Mouse (Mus musculus) left cerebral cortex, postnatal 14 days (tissue): ENCODE data around the gene Mark4. TPM values are rescaled to one million over a fixed set of nuclear protein-coding genes. Genes with fewer than 3 reads are reported as not detected.

Experiments used
- microRNA-seq, 2 experiments: library from miRNA; unstranded; fragments of <30 nt; microRNA quantifications; one replicate each; pipeline ENCODE4 v1.2.0; 2022
- total RNA-seq, 2 experiments: library from RNA; stranded (reverse); gene quantifications; 2 replicates each; pipeline ENCODE4 v1.2.3; 2021

Gene Mark4
- total RNA-seq, 2 experiments from 2014 or later = 89.9 to 96.7 TPM

Small RNAs within 50 kb of the gene (microRNA-seq; reads per million reads assigned to microRNA genes)
- gene Mir343 = 0 reads per million in 2 experiments

Other genes starting within 250 kb of the Mark4 start
- gene Gpr4, start 246.3 kb downstream of the Mark4 start, total RNA-seq = 1 to 10 TPM; 5.2 to 5.5 TPM
- gene Opa3, start 230.5 kb downstream of the Mark4 start, total RNA-seq = 10 to 100 TPM; 40.0 to 43.9 TPM
- gene Vasp, start 187.0 kb downstream of the Mark4 start, total RNA-seq = 10 to 100 TPM; 18.4 to 21.1 TPM
- under 1 TPM in 1 of 2 experiments, not detected in 1; 0.40 TPM for gene Ppm1n, start 178.8 kb downstream of the Mark4 start, total RNA-seq
- 100 to 1,000 TPM; 115 to 123 TPM for gene Rtn2, start 176.2 kb downstream of the Mark4 start, total RNA-seq
- 10 to 100 TPM in 1 of 2 experiments, 1 to 10 TPM in 1; 7.6 to 10.7 TPM for gene Fosb, start 148.8 kb downstream of the Mark4 start, total RNA-seq
- 10 to 100 TPM; 42.7 to 44.0 TPM for gene Ercc1, start 114.0 kb downstream of the Mark4 start, total RNA-seq
- 10 to 100 TPM; 20.6 to 20.9 TPM for gene Cd3eap, start 99.3 kb downstream of the Mark4 start, total RNA-seq
- 1 to 10 TPM; 6.0 to 6.7 TPM for gene Ppp1r13l, start 99.1 kb downstream of the Mark4 start, total RNA-seq
- gene Ercc2, start 76.8 kb downstream of the Mark4 start, total RNA-seq = 10 to 100 TPM; 32.7 to 35.5 TPM
- gene Klc3, start 54.7 kb downstream of the Mark4 start, total RNA-seq = 1 to 10 TPM in 1 of 2 experiments, under 1 TPM in 1; 0.75 to 2.2 TPM
- gene Ckm, start 54.0 kb downstream of the Mark4 start, total RNA-seq = under 1 TPM; 0.36 to 0.86 TPM
- gene Exoc3l2, start 4.5 kb upstream of the Mark4 start, total RNA-seq = under 1 TPM; 0.37 to 0.80 TPM
- 1 to 10 TPM; 7.1 to 7.2 TPM for gene Bloc1s3, start 49.5 kb upstream of the Mark4 start, total RNA-seq
- gene Trappc6a, start 49.6 kb upstream of the Mark4 start, total RNA-seq = 10 to 100 TPM; 17.7 to 18.1 TPM
- gene Nkpd1, start 59.0 kb upstream of the Mark4 start, total RNA-seq = 1 to 10 TPM in 1 of 2 experiments, under 1 TPM in 1; 0.68 to 1.1 TPM
- gene Ppp1r37, start 104.3 kb upstream of the Mark4 start, total RNA-seq = 10 to 100 TPM; 87.9 to 98.8 TPM
- gene Zfp296, start 118.5 kb upstream of the Mark4 start, total RNA-seq = under 1 TPM; 0.51 to 0.68 TPM
- gene Gemin7, start 118.8 kb upstream of the Mark4 start, total RNA-seq = 10 to 100 TPM; 43.8 to 46.0 TPM
- 10 to 100 TPM; 84.4 to 84.6 TPM for gene Clasrp, start 145.7 kb upstream of the Mark4 start, total RNA-seq
- 1 to 10 TPM; 6.1 to 6.3 TPM for gene Relb, start 170.6 kb upstream of the Mark4 start, total RNA-seq
- 100 to 1,000 TPM; 156 to 159 TPM for gene Clptm1, start 206.2 kb upstream of the Mark4 start, total RNA-seq
- gene Apoc2, start 219.1 kb upstream of the Mark4 start, total RNA-seq = not detected
- gene Gm44805, start 222.6 kb upstream of the Mark4 start, total RNA-seq = not detected
- gene Apoc4, start 222.7 kb upstream of the Mark4 start, total RNA-seq = not detected
- gene Apoc1, start 233.8 kb upstream of the Mark4 start, total RNA-seq = 1 to 10 TPM; 2.2 to 3.3 TPM
- gene Apoe, start 240.4 kb upstream of the Mark4 start, total RNA-seq = 1,000 to 10,000 TPM; 1,873 to 2,039 TPM